Mouse (Mus musculus): ENCODE measurements around the gene Tnfaip3.

DNA sequence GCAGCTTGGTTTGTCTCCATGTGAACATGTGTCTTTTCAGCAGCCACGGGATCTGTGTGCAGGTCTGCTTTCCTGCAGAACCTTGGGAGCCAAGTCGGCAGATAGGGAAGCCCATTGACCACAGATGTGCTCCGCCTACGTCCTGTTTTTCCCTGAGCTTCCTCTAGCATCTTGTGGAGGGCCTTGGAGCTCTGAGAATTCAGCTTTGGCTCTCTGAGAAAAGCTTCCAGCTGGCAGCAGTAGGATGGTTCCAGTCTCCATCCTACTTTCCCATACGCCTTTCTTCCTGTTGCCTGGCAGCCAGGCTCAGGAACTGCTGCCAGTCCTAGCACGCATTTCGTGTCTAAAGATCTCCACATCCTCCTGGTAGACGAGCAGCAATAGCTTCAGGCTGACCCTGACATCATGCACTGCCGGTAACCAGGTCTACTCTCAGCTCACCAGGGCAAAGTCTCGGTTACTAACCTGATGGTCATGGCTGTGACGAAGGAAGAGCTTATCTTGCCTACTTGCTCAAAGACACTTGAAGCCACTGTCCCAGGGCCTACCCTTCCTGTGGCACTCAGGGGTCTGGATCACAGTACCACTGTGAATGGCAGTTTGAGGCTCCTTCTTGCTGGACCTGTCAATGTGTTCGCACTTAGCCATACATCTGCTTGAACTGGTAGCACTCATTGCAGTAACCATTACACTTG is 13.2 kb downstream of the Tnfaip3 start:
- TF ChIP-seq POLR2A (IDR thresholded peaks at IDR 0.05; ENCODE audit: extremely low read depth, insufficient read depth, low read length) (no peak), CTCF (IDR thresholded peaks at IDR 0.05; ENCODE audit: extremely low read depth, insufficient read depth, low read length) (no peak)
